Mouse (Mus musculus): ENCODE measurements at regions not wholly inside any gene's neighbourhood (a gene's known extent, or its start where the extent isn't known, plus 50 kb on each side); places are given as distances from the start of the nearest gene placed in this dataset.

- Histone ChIP-seq H3K9me3 (ENCODE audit: control insufficient read depth, insufficient read depth, low read depth, low read length) (no peaks in the 10 kb centered on the region), H3K4me1 (ENCODE audit: control insufficient read depth in 2 of 2, insufficient read depth in 2 of 2, low read length in 2 of 2, poor library complexity in 1 of 2) (no peaks in the 10 kb centered on the region), H3K36me3 (ENCODE audit: control insufficient read depth, insufficient read depth, low read length, poor library complexity, severe bottlenecking) (no peaks in the 10 kb centered on the region), H3K4me3 (ENCODE audit: insufficient read depth in 1 of 2, low read depth in 1 of 2, low read length in 2 of 2, poor library complexity in 1 of 2, severe bottlenecking in 1 of 2) (no peak overlapping the region), H3K9ac (ENCODE audit: insufficient read depth, low read depth, low read length, poor library complexity, severe bottlenecking) (no peak overlapping the region), H3K27ac (ENCODE audit: insufficient read depth, low read depth, low read length, poor library complexity, severe bottlenecking) (no peak overlapping the region)
- TF ChIP-seq CHD2 (IDR thresholded peaks at IDR 0.05; ENCODE audit: low read depth, low read length) (no peak), MAFK (IDR thresholded peaks at IDR 0.05; ENCODE audit: insufficient read depth, low read depth, low read length) (no peak), ZNF384 (IDR thresholded peaks at IDR 0.05; ENCODE audit: low read depth, low read length) (no peak), HCFC1 (IDR thresholded peaks at IDR 0.05; ENCODE audit: borderline replicate concordance, insufficient read depth, low read length) (no peak), ZC3H11A (IDR thresholded peaks at IDR 0.05; ENCODE audit: borderline replicate concordance, low read depth, low read length) (no peak)
- no peak for DNase-seq (ENCODE audit: low read depth, low spot score)
- in situ Hi-C loops (cut with MboI; ENCODE audit: low sequenced_read_pairs in 2 of 2, unreplicated experiment in 2 of 2): no loop called here
Measured at GRCm38 (mm10) chr13:106738011-106738410, 198.7 kb downstream of the Ipo11 start.

GRCm38 (mm10) chr13:106734323-106734722, 202.4 kb downstream of the Ipo11 start:
- Histone ChIP-seq H3K36me3 (ENCODE audit: control insufficient read depth, insufficient read depth, low read length, poor library complexity, severe bottlenecking) (no peaks in the 10 kb centered on the region), H3K4me3 (ENCODE audit: insufficient read depth in 1 of 2, low read depth in 1 of 2, low read length in 2 of 2, poor library complexity in 1 of 2, severe bottlenecking in 1 of 2) (no peak overlapping the region), H3K4me1 (ENCODE audit: control insufficient read depth in 2 of 2, insufficient read depth in 2 of 2, low read length in 2 of 2, poor library complexity in 1 of 2) (no peaks in the 10 kb centered on the region), H3K9ac (ENCODE audit: insufficient read depth, low read depth, low read length, poor library complexity, severe bottlenecking) (no peak overlapping the region), H3K9me3 (ENCODE audit: control insufficient read depth, insufficient read depth, low read depth, low read length) (no peaks in the 10 kb centered on the region), H3K27ac (ENCODE audit: insufficient read depth, low read depth, low read length, poor library complexity, severe bottlenecking) (no peak overlapping the region)
- no peak for TF ChIP-seq HCFC1 (IDR thresholded peaks at IDR 0.05; ENCODE audit: borderline replicate concordance, insufficient read depth, low read length)
- TF ChIP-seq MAFK (IDR thresholded peaks at IDR 0.05; ENCODE audit: insufficient read depth, low read depth, low read length): no peak
- no peak for TF ChIP-seq ZNF384 (IDR thresholded peaks at IDR 0.05; ENCODE audit: low read depth, low read length)
- no peak for TF ChIP-seq CHD2 (IDR thresholded peaks at IDR 0.05; ENCODE audit: low read depth, low read length)
- TF ChIP-seq ZC3H11A (IDR thresholded peaks at IDR 0.05; ENCODE audit: borderline replicate concordance, low read depth, low read length): no peak
- in situ Hi-C loops (cut with MboI; ENCODE audit: low sequenced_read_pairs in 2 of 2, unreplicated experiment in 2 of 2): no loop called here
- DNase-seq (ENCODE audit: low read depth, low spot score): no peak

- H3K4me1 ChIP-seq (ENCODE audit: control insufficient read depth in 2 of 2, insufficient read depth in 2 of 2, low read length in 2 of 2, poor library complexity in 1 of 2): no peaks in the 10 kb centered on the region
- no peaks in the 10 kb centered on the region for H3K36me3 ChIP-seq (ENCODE audit: control insufficient read depth, insufficient read depth, low read length, poor library complexity, severe bottlenecking)
- TF ChIP-seq CHD2 (IDR thresholded peaks at IDR 0.05; ENCODE audit: low read depth, low read length) (no peak), ZNF384 (IDR thresholded peaks at IDR 0.05; ENCODE audit: low read depth, low read length) (no peak), MAFK (IDR thresholded peaks at IDR 0.05; ENCODE audit: insufficient read depth, low read depth, low read length) (no peak), ZC3H11A (IDR thresholded peaks at IDR 0.05; ENCODE audit: borderline replicate concordance, low read depth, low read length) (no peak), HCFC1 (IDR thresholded peaks at IDR 0.05; ENCODE audit: borderline replicate concordance, insufficient read depth, low read length) (no peak)
- DNase-seq (ENCODE audit: low read depth, low spot score): no peak
- no peak overlapping the region for H3K9ac ChIP-seq (ENCODE audit: insufficient read depth, low read depth, low read length, poor library complexity, severe bottlenecking)
- in situ Hi-C loops (cut with MboI; ENCODE audit: low sequenced_read_pairs in 2 of 2, unreplicated experiment in 2 of 2): no loop called here
- H3K9me3 ChIP-seq (ENCODE audit: control insufficient read depth, insufficient read depth, low read depth, low read length): no peaks in the 10 kb centered on the region
- no peak overlapping the region for H3K27ac ChIP-seq (ENCODE audit: insufficient read depth, low read depth, low read length, poor library complexity, severe bottlenecking)
- no peak overlapping the region for H3K4me3 ChIP-seq (ENCODE audit: insufficient read depth in 1 of 2, low read depth in 1 of 2, low read length in 2 of 2, poor library complexity in 1 of 2, severe bottlenecking in 1 of 2)
Measured at GRCm38 (mm10) chr13:106732906-106733305, 203.9 kb downstream of the Ipo11 start.

GRCm38 (mm10) chr13:106723315-106723714, 213.4 kb downstream of the Ipo11 start:
- H3K9ac ChIP-seq (ENCODE audit: insufficient read depth, low read depth, low read length, poor library complexity, severe bottlenecking): no peak overlapping the region
- in situ Hi-C loops (cut with MboI; ENCODE audit: low sequenced_read_pairs in 2 of 2, unreplicated experiment in 2 of 2): loop anchor here in 1 of 2 experiments (25.0 kb wide), 1 partner anchor 1286 kb away; the partner anchor contains the start of gene Htr1a
- no peaks in the 10 kb centered on the region for H3K36me3 ChIP-seq (ENCODE audit: control insufficient read depth, insufficient read depth, low read length, poor library complexity, severe bottlenecking)
- no peak overlapping the region for H3K27ac ChIP-seq (ENCODE audit: insufficient read depth, low read depth, low read length, poor library complexity, severe bottlenecking)
- no peaks in the 10 kb centered on the region for H3K9me3 ChIP-seq (ENCODE audit: control insufficient read depth, insufficient read depth, low read depth, low read length)
- H3K4me1 ChIP-seq (ENCODE audit: control insufficient read depth in 2 of 2, insufficient read depth in 2 of 2, low read length in 2 of 2, poor library complexity in 1 of 2): no peaks in the 10 kb centered on the region
- no peak overlapping the region for H3K4me3 ChIP-seq (ENCODE audit: insufficient read depth in 1 of 2, low read depth in 1 of 2, low read length in 2 of 2, poor library complexity in 1 of 2, severe bottlenecking in 1 of 2)
- no peak for TF ChIP-seq MAFK (IDR thresholded peaks at IDR 0.05; ENCODE audit: insufficient read depth, low read depth, low read length)
- TF ChIP-seq CHD2 (IDR thresholded peaks at IDR 0.05; ENCODE audit: low read depth, low read length): no peak
- TF ChIP-seq ZC3H11A (IDR thresholded peaks at IDR 0.05; ENCODE audit: borderline replicate concordance, low read depth, low read length): no peak
- no peak for TF ChIP-seq ZNF384 (IDR thresholded peaks at IDR 0.05; ENCODE audit: low read depth, low read length)
- TF ChIP-seq HCFC1 (IDR thresholded peaks at IDR 0.05; ENCODE audit: borderline replicate concordance, insufficient read depth, low read length): no peak
- DNase-seq (ENCODE audit: low read depth, low spot score): no peak

DNA sequence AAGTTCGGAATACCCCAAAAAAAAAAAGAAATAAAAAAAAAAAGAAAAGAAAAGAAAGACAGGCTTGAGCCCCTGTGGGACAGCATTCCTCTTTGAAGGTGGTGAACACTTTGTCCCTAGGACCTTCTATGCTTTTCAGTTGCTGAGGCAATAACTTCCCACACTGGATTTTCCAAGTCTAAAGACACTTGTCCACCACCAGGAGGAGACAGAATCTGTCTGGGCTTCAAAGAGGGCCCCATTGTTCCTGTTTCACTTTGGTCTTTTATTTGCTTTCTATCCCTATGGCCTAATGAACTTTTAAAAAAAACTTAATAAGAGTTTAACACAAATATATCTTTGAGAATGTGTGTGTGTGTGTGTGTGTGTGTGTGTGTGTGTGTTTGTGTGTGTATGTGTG, 215.6 kb downstream of the Ipo11 start:
- no peak for TF ChIP-seq ZNF384 (IDR thresholded peaks at IDR 0.05; ENCODE audit: low read depth, low read length)
- no peak for TF ChIP-seq ZC3H11A (IDR thresholded peaks at IDR 0.05; ENCODE audit: borderline replicate concordance, low read depth, low read length)
- no peak for TF ChIP-seq HCFC1 (IDR thresholded peaks at IDR 0.05; ENCODE audit: borderline replicate concordance, insufficient read depth, low read length)
- no peak for TF ChIP-seq CHD2 (IDR thresholded peaks at IDR 0.05; ENCODE audit: low read depth, low read length)
- TF ChIP-seq MAFK (IDR thresholded peaks at IDR 0.05; ENCODE audit: insufficient read depth, low read depth, low read length): no peak
- in situ Hi-C loops (cut with MboI; ENCODE audit: low sequenced_read_pairs in 2 of 2, unreplicated experiment in 2 of 2): loop anchor here in 1 of 2 experiments (25.0 kb wide), 1 partner anchor 1284 kb away; the partner anchor contains the start of gene Htr1a
- Histone ChIP-seq H3K9ac (ENCODE audit: insufficient read depth, low read depth, low read length, poor library complexity, severe bottlenecking) (no peak overlapping the region), H3K9me3 (ENCODE audit: control insufficient read depth, insufficient read depth, low read depth, low read length) (no peaks in the 10 kb centered on the region), H3K36me3 (ENCODE audit: control insufficient read depth, insufficient read depth, low read length, poor library complexity, severe bottlenecking) (no peaks in the 10 kb centered on the region), H3K4me3 (ENCODE audit: insufficient read depth in 1 of 2, low read depth in 1 of 2, low read length in 2 of 2, poor library complexity in 1 of 2, severe bottlenecking in 1 of 2) (no peak overlapping the region), H3K4me1 (ENCODE audit: control insufficient read depth in 2 of 2, insufficient read depth in 2 of 2, low read length in 2 of 2, poor library complexity in 1 of 2) (no peaks in the 10 kb centered on the region), H3K27ac (ENCODE audit: insufficient read depth, low read depth, low read length, poor library complexity, severe bottlenecking) (no peak overlapping the region)
- DNase-seq (ENCODE audit: low read depth, low spot score): no peak

Measured in ES-E14 (cell line).